Mouse (Mus musculus) brown adipose tissue, adult 24 weeks (tissue): Measurements from ENCODE around the gene Ap3m1. TPM values are rescaled to one million over a fixed set of nuclear protein-coding genes. Genes with fewer than 3 reads are reported as not detected.
"Not testable (repeated sequence)": the region's sequence is repeated elsewhere in the genome, so short reads cannot be mapped to it uniquely, and the experiment has no call there.

ENCODE experiments used
- H3K27ac ChIP-seq: fragments of 200-500 bp; replicated peaks from 2 replicates; pipeline ENCODE4 v1.5.1; 2012; ENCODE audit warnings: low read depth, mild to moderate bottlenecking, low read length
- H3K4me1 ChIP-seq: fragments of 200-500 bp; 2 replicates; pipeline ENCODE4 v1.6.1; 2012; ENCODE audit warnings: low read length, mixed read lengths; ENCODE audit not compliant: control insufficient read depth, insufficient read depth, insufficient read length
- H3K4me3 ChIP-seq: fragments of 200-500 bp; 2 replicates; pipeline ENCODE4 v1.5.1; 2012; ENCODE audit warnings: low read depth, mild to moderate bottlenecking, low read length, moderate library complexity; ENCODE audit not compliant: insufficient read depth
- polyA plus RNA-seq: library from polyadenylated mRNA; stranded (reverse); fragments of >200 nt; gene quantifications from 2 replicates; pipeline ENCODE4 v1.2.4, GENCODE M21; 2012; ENCODE audit not compliant: missing spikeins, insufficient read depth, insufficient read length

Gene Ap3m1
- polyA plus RNA-seq = 35.0 and 40.5 TPM in 2 replicates

GRCm38 (mm10) chr14:21052112-21052780 lies at the start of gene Ap3m1, which contains the start of gene Adk:
Ap3m1 (minus strand) TSS chr14:21052508.
Adk (plus strand) TSS chr14:21052574.
- H3K27ac ChIP-seq = peak within 1 kb of the TSS; percentile 97
- H3K4me1 ChIP-seq = peaks cover 4% of the 10 kb centered on the region; the same call in 1 of the 2 replicates
- H3K4me3 ChIP-seq = peak within 1 kb of the TSS; percentile 75

DNA sequence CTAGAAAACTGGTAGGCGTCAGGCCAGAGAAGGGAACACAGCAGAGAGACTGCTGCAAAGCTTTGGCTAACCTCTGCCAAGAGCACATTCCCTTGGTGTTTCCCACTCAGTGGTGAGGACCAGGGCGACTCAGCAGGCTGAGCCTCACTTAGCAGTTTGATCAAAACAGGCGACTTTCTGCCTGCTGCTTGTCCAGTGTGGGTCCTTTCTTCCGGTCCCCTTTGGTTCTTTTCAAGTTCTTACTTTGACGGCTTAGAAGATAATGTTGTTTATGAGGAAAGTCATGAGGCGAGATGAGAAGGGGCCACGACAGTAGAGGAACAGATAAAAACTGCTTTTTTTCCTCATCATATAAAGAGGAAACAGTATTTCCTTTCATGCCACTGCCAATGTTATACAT lies 49.3 kb upstream of the Ap3m1 start:
- Histone ChIP-seq H3K4me1 (peaks cover 5% of the 10 kb centered on the region; the same call in 1 of the 2 replicates), H3K27ac (no peak overlapping the region), H3K4me3 (no peak overlapping the region)

GRCm38 (mm10) chr14:21100876-21101275 lies 48.6 kb upstream of the Ap3m1 start:
- Histone ChIP-seq H3K4me1 (peaks cover 5% of the 10 kb centered on the region; the same call in 1 of the 2 replicates), H3K4me3 (no peak overlapping the region), H3K27ac (no peak overlapping the region)

- H3K27ac ChIP-seq = no peak overlapping the region
- peaks cover 5% of the 10 kb centered on the region; the same call in 1 of the 2 replicates for H3K4me1 ChIP-seq
- no peak overlapping the region for H3K4me3 ChIP-seq
Measured at GRCm38 (mm10) chr14:21099371-21099770, 47.1 kb upstream of the Ap3m1 start.

DNA sequence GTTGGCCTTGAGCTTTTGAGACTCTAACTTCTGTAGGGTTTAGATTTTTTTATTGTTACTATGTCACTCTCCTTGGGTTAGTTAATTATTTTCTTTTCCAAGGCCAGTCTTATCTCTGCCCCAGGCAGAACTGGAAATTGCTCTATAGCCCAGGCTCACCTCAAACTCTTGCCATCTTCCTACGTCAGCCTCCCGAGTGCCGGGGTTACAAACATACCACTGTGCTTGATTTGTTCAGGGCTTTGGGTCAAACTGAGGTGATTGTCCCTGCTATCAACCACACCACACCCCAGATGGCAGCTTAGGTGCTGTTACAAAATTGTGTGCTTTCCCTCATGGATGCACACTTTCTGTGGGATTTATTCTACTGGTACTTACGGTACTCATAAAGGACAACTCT lies 44.4 kb upstream of the Ap3m1 start:
- Histone ChIP-seq H3K4me3 (no peak overlapping the region), H3K4me1 (peaks cover 5% of the 10 kb centered on the region; the same call in 1 of the 2 replicates), H3K27ac (no peak overlapping the region)

DNA sequence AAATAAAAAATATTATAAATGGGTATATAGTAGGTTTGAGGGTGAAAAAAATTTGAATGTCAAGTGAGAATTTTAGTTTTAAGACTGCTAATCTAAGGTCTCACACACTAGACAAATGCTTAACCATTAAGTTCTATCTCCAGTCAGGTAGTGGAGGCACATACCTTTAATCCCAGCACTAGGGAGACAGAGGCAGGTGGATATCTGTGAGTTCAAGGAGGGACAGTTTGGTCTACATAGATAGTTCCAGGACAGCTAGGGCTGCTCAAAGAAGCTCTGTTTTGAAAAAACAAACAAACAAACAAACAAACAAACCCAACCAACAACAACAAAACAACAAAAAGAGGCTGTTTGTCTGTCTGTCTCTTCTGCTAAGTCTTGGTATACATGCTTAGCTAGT lies 44.0 kb upstream of the Ap3m1 start:
- peaks cover 5% of the 10 kb centered on the region; the same call in 1 of the 2 replicates for H3K4me1 ChIP-seq
- H3K27ac ChIP-seq = no peak overlapping the region
- H3K4me3 ChIP-seq = no peak overlapping the region

DNA sequence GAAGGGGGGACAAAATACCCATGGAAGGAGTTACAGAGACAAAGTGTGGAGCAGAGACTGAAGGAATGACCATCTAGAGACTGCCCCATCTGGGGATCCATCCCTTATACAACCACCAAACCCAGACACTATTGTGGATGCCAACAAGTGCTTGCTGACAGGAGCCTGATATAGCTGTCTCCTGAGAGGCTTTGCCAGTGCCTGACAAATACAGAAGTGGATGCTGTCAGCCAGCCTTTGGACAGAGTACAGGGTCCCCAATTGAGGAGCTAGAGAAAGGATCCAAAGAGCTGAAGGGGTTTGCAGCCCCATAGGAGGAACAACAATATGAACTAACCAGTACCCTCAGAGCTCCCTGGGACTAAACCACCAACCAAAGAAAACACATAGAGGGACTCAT lies 41.9 kb upstream of the Ap3m1 start:
- not testable (repeated sequence) for H3K4me3 ChIP-seq, H3K4me1 ChIP-seq, H3K27ac ChIP-seq

DNA sequence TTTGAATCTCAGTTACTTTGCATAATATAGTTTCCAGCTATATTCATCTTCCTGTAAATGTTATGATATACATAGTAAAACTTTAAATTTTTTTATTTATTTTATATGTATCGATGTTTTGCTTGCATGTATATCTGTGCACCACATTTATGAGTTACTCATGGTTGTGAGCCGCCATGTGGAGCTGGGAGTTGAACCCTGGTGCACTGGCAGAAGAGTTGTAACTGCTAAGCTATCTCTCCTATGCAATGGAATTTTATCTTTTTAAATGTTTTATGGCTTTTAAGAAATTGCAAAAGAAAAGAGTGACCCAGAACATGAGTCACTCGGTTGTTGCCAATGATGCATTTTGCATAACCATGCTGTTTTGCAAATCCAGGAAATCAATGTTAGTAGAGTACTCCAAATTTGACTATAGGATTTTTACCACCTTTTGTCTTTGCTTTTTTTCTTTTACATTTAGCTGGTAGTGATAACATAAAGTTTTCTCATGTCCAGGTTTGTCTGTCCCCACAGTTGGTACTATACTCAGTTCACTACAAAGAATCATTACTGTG lies 38.7 kb upstream of the Ap3m1 start:
- H3K27ac ChIP-seq = no peak overlapping the region
- peaks cover 6% of the 10 kb centered on the region for H3K4me1 ChIP-seq

GRCm38 (mm10) chr14:21090400-21090799 lies 38.1 kb upstream of the Ap3m1 start:
- Histone ChIP-seq H3K27ac (no peak overlapping the region), H3K4me3 (no peak overlapping the region), H3K4me1 (peaks cover 6% of the 10 kb centered on the region)

More for the DNA sequence above, 38.7 kb upstream of the Ap3m1 start:
- H3K4me3 ChIP-seq = no peak overlapping the region

GRCm38 (mm10) chr14:21088731-21089130 lies 36.4 kb upstream of the Ap3m1 start:
- H3K4me1 ChIP-seq = peaks cover 6% of the 10 kb centered on the region

GRCm38 (mm10) chr14:21087390-21088060 lies 35.2 kb upstream of the Ap3m1 start:
- H3K27ac ChIP-seq = no peak overlapping the region
- H3K4me1 ChIP-seq = peaks cover 6% of the 10 kb centered on the region
- no peak overlapping the region for H3K4me3 ChIP-seq

More at GRCm38 (mm10) chr14:21088731-21089130, 36.4 kb upstream of the Ap3m1 start:
- Histone ChIP-seq H3K27ac (no peak overlapping the region), H3K4me3 (no peak overlapping the region)

DNA sequence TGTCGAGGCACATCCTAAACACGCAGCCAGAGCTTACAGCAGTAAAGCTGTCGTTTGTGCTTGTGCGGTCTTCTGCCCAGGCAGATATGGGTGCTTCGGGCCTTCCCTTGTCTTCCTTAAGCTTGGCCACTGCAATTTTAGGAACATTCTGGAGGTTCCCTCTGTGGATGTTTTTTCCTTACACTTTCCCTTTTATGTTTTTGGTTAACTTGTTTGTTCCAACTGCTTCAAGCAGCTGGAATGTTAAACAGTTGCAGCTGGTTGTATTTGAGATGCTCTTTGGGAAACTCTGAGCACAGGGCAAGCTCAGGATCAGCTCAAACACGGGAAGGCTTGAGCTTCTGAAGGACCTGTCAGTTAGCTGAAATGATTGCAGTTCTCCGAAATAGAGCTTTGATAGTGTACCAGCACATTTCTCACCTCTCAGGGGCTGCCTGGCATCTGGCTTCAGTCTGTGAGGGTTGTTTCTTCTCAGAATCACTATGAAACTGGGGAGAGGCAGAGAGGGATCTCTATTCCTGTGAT lies 34.6 kb upstream of the Ap3m1 start:
- Histone ChIP-seq H3K4me3 (no peak overlapping the region), H3K27ac (peak overlapping the region; percentile 19; the same call in 1 of the 2 replicates), H3K4me1 (peaks cover 6% of the 10 kb centered on the region)

DNA sequence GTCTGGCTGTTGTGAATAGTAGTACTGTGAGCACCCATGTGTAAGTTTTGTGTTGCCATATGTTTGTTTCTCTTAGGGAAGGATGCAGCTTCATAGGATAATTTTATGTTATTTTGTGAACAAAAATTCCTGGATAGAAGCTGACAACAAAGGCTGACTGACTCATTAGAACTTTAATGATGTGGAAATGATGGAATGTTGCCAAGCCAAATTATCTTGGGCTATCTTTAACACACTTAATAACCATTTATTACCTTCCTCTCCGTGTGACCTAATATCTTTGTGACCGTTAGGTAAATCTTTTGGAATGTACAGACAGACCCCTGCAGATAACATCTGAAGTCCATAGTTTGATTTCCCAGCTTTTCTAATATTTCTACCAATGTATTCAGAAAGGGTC lies 33.8 kb upstream of the Ap3m1 start:
- Histone ChIP-seq H3K27ac (no peak overlapping the region), H3K4me3 (no peak overlapping the region), H3K4me1 (peaks cover 6% of the 10 kb centered on the region)

DNA sequence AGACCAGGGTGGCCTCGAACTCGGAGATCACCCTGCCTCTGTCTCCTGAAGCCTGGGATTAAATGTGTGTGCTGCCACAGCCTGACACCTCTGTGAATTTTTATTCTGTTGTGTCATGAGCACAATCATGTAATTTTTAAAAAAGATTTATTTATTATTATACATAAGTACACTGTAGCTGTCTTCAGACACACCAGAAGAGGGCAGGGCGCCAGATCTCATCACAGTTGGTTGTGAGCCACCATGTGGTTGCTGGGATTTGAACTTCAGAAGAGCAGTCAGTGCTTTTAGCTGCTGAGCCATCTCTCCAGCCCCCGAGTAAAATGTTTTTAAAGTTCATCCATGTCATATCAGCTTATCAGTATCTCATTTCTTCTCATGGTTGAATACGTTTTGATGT lies 33.4 kb upstream of the Ap3m1 start:
- H3K27ac ChIP-seq = no peak overlapping the region
- no peak overlapping the region for H3K4me3 ChIP-seq
- H3K4me1 ChIP-seq = peaks cover 6% of the 10 kb centered on the region; the same call in 1 of the 2 replicates

- no peak overlapping the region for H3K4me3 ChIP-seq
- H3K4me1 ChIP-seq = 0 out of 2 replicates have a peak, but pooled peaks cover 2% of the 10 kb centered on the region
- H3K27ac ChIP-seq = no peak overlapping the region
Measured at GRCm38 (mm10) chr14:21082823-21083222, 30.5 kb upstream of the Ap3m1 start.
